Mouse (Mus musculus): Measurements from ENCODE around the gene Pdlim7.

Gene Pdlim7

GRCm38 (mm10) chr13:55513111-55513748 is at the start of gene Pdlim7:
Pdlim7 (minus strand) TSS chr13:55513676.
- no peak for DNase-seq (ENCODE audit: low spot score)

- DNase-seq (ENCODE audit: low spot score): no peak
Observed at GRCm38 (mm10) chr13:55557499-55557898, 44.0 kb upstream of the Pdlim7 start.

GRCm38 (mm10) chr13:55555921-55556320 is 42.4 kb upstream of the Pdlim7 start:
- no peak for DNase-seq (ENCODE audit: low spot score)

- no peak for DNase-seq (ENCODE audit: low spot score)
Observed at GRCm38 (mm10) chr13:55549061-55549460, 35.6 kb upstream of the Pdlim7 start.

GRCm38 (mm10) chr13:55548426-55548825 is 35.0 kb upstream of the Pdlim7 start:
- DNase-seq (ENCODE audit: low spot score): no peak

- DNase-seq (ENCODE audit: low spot score): no peak
Observed at GRCm38 (mm10) chr13:55547916-55548315, 34.4 kb upstream of the Pdlim7 start.

GRCm38 (mm10) chr13:55544792-55545191 is 31.3 kb upstream of the Pdlim7 start:
- DNase-seq (ENCODE audit: low spot score): no peak

GRCm38 (mm10) chr13:55543447-55543846 is 30.0 kb upstream of the Pdlim7 start:
- DNase-seq (ENCODE audit: low spot score): no peak

GRCm38 (mm10) chr13:55542891-55543290 is 29.4 kb upstream of the Pdlim7 start:
- DNase-seq (ENCODE audit: low spot score): no peak

GRCm38 (mm10) chr13:55540933-55541332 is 27.5 kb upstream of the Pdlim7 start:
- no peak for DNase-seq (ENCODE audit: low spot score)

GRCm38 (mm10) chr13:55536194-55537175 is 23.0 kb upstream of the Pdlim7 start, which contains the start of gene Ddx41:
Ddx41 (minus strand) TSS chr13:55536658.
- DNase-seq (ENCODE audit: low spot score): peak; percentile 100

- no peak for DNase-seq (ENCODE audit: low spot score)
Observed at GRCm38 (mm10) chr13:55535796-55536193, 22.3 kb upstream of the Pdlim7 start.

- DNase-seq (ENCODE audit: low spot score): no peak
Observed at GRCm38 (mm10) chr13:55535191-55535590, 21.7 kb upstream of the Pdlim7 start.

GRCm38 (mm10) chr13:55529198-55529915 is 15.9 kb upstream of the Pdlim7 start, which contains the start of gene Dok3:
Dok3 (minus strand) TSS chr13:55529296.
- DNase-seq (ENCODE audit: low spot score): no peak

GRCm38 (mm10) chr13:55527834-55528772 is 14.6 kb upstream of the Pdlim7 start:
- no peak for DNase-seq (ENCODE audit: low spot score)

- DNase-seq (ENCODE audit: low spot score): no peak
Observed at GRCm38 (mm10) chr13:55527212-55527611, 13.7 kb upstream of the Pdlim7 start.

GRCm38 (mm10) chr13:55525733-55526553 is 12.5 kb upstream of the Pdlim7 start:
- no peak for DNase-seq (ENCODE audit: low spot score)

- DNase-seq (ENCODE audit: low spot score): no peak
Observed at GRCm38 (mm10) chr13:55523951-55524600, 10.6 kb upstream of the Pdlim7 start.

GRCm38 (mm10) chr13:55523278-55523677 is 9.8 kb upstream of the Pdlim7 start:
- no peak for DNase-seq (ENCODE audit: low spot score)

GRCm38 (mm10) chr13:55522730-55523129 is 9.3 kb upstream of the Pdlim7 start:
- no peak for DNase-seq (ENCODE audit: low spot score)
